Mouse (Mus musculus): ENCODE data around the gene Ccdc177.
"Not testable (repeated sequence)": the region's sequence is repeated elsewhere in the genome, so short reads cannot be mapped to it uniquely, and the experiment has no call there.

Ccdc177 gene

GRCm38 (mm10) chr12:80760396-80760801 lies at the start of gene Ccdc177:
Ccdc177 (minus strand) TSS chr12:80760687.
- peak; percentile 87 for DNase-seq (ENCODE audit: low read depth)

- DNase-seq (ENCODE audit: low read depth): no peak
Observed at GRCm38 (mm10) chr12:80810005-80810404, 49.5 kb upstream of the Ccdc177 start.

- no peak for DNase-seq (ENCODE audit: low read depth)
Observed at GRCm38 (mm10) chr12:80807451-80808085, 47.1 kb upstream of the Ccdc177 start.

DNA sequence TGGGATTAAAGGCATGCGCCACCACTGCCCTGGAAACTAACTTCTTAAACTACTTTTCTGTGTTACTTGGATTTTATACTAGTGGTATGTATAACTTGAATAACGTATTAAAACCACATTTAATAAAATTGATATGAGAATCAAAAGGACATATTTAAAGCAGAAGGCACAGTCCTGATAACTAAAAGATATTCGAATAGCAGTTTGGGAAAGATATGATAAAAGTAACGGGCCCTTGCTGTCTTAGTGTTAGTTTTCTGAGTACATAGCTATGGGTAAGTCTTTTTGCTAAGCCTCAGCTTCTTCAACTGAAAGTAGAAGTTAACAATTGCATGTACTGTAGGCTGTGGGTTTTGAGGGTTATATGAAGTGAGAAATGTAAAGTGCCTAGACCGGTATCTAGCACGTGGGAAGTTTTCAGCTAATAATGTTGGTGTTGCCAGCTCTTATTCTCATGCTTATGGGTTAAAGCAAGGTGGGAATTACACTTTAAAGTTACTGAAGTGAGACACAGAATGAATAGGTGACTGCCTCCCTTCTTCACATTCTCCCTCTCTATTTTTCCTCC lies 44.5 kb upstream of the Ccdc177 start:
- no peak for DNase-seq (ENCODE audit: low read depth)

DNA sequence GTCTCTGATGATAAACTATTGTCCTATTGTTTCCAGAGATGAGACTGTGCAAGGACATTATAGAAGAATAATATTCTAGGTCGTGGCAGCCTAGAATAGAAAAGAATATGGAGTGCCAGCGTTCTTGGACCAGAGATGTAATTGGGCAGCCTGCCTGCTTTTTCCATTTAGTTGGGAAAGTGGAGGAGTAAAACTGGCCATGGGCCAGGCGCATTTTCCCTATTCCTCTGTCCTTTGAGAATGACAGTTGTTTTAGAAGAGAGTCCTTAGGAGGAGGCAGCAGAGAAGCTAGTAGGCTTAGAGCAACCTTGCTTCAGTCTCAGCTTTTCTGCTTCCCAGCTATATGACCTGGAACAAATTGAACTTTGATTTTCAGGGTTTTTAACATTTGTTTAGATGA lies 43.4 kb upstream of the Ccdc177 start:
- DNase-seq (ENCODE audit: low read depth): no peak

DNA sequence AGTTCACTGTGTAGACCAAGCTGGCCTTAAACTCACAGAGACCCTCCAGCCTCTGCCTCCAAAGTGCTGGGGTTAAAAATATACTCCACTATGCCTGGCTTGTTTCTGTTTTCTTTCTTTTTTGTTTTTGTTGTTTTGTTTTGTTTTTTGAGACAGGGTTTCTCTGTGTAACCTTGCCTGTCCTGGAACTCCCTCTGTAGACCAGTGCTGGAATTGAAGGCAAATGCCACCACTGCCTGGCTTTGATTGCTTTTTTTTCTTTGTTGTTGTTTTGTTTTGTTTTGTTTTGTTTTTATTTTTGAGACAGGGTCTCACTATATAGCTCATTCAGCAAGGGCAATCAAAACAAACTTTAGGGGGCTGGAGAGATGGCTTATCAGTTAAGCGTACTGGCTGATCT lies 41.0 kb upstream of the Ccdc177 start:
- peak; percentile 46 for DNase-seq (ENCODE audit: low read depth)

GRCm38 (mm10) chr12:80800156-80800555 lies 39.7 kb upstream of the Ccdc177 start:
- DNase-seq (ENCODE audit: low read depth): no peak

GRCm38 (mm10) chr12:80798271-80798670 lies 37.8 kb upstream of the Ccdc177 start:
- DNase-seq (ENCODE audit: low read depth): no peak

DNA sequence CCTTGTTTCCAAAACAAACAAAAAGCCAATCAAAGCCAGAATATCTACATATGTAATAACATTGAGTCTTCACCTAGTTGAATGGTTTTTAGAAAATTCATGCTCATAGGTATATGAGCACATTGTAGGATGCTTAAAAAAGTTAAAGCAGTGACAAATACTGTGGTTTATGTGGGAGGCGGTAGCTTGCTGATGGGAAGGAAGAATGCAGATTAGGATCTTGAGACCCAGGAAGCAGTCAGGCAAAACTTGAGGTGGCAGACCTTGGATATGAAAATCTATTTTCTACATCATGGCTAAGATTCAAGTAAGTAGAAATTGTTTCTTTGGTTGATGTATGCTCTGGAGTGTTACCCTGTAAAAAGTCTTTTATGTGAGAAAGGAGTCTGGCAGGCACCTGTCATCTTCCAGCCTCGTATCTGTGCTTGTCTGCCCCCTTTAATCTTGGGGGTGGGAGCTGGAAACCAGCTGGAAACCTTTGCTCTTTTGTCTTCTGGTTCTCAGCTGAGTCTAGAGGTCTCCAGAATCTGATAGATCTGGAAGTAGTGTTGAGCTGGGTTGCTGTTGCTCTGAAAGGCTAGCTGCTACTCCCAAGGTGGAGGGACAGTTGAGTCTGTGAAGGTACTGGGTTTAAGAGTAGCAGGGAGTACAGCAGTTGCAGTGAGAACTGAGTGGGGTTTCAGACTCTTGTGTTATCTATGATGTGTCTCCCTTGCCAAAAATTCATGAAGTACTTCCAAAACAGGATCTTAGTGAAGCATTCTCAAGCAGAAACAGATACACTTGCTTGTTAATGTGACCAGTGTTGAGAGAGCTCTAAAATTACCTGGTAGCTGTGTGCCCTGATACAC lies 34.7 kb upstream of the Ccdc177 start:
- DNase-seq (ENCODE audit: low read depth): peak; percentile 67

DNA sequence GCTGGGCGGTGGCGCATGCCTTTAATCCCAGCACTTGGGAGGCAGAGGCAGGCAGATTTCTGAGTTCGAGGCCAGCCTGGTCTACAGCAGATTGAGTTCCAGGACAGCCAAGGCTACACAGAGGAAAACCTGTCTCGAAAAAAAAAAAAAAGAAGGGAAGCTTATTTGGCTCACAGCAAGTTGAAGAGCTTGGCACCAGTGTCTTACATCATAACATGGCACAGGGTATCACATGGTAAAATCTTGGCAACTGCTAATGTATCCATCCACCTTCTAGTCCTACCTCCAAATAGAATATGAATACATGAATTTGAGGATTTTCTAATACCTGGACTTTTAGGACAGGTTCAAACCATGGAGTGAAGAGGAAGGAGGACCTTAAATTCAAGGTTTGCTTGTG lies 34.0 kb upstream of the Ccdc177 start:
- DNase-seq (ENCODE audit: low read depth): no peak

GRCm38 (mm10) chr12:80793535-80793934 lies 33.0 kb upstream of the Ccdc177 start:
- DNase-seq (ENCODE audit: low read depth): no peak

DNA sequence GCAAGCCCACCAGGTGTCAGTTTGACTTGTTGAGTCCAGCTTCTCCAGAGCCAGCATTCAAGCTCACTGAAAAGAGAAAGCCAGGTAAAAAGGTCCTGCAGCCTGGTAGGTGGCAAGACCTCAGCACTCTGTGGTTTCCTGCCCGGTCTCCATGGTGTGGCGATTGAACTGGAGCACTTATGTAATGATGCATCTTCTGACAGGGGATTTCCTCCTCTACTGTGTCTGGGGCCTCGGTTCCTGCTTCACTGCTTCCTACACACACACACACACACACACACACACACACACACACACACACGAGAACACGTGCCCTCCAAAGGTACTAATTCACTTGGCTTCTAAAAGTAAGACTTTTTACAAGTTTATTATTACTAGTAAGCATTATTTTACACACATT lies 32.4 kb upstream of the Ccdc177 start:
- peak; percentile 89 for DNase-seq (ENCODE audit: low read depth)

- peak; percentile 53 for DNase-seq (ENCODE audit: low read depth)
Observed at GRCm38 (mm10) chr12:80791571-80792444, 31.3 kb upstream of the Ccdc177 start.

- DNase-seq (ENCODE audit: low read depth): peak; percentile 87
Observed at GRCm38 (mm10) chr12:80790700-80791570, 30.4 kb upstream of the Ccdc177 start.

DNA sequence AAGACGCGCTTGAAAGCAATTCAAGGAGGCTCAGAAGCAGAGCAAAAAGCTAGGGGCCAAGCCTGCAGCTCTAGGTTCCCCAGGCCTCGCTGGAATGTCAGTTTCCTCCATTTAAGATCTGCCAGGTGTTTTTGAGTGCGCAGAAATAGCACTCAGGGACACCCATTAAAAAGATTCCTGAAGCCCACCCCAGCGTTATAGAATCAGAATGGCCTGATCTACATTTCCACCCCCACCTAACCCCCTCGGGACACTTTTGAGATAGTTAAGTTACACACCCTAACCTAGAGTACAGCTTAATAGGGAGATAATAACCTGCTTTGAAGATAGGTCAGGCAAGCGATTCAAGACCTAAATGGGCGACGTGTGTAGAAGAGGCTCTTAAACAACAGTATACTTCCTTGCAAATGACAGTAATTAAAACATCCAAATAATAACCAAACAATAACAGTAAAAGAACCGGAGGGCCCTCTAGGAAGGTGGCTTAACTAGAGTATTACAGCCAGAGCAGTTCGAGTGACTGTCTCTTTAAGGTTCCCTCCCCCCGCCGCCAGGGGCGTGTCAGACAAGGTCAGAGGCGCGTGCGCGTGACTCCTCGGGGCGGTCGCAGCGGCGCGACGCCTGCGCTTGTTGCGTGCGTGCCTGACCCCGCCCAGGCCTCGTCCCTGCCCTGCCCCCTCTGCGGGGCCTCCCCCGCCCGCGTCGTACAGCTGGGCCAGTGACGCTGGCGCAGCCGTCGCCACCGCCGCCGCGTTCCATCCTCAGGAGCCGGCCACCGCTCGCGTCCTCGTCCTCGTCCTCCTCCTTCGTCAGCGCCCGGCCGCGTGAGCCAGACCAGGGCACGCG lies 29.6 kb upstream of the Ccdc177 start, which contains the start of gene Susd6:
Susd6 (plus strand) TSS at position 662 of the 846 bp plus-strand sequence.
- DNase-seq (ENCODE audit: low read depth): peak; percentile 99

DNA sequence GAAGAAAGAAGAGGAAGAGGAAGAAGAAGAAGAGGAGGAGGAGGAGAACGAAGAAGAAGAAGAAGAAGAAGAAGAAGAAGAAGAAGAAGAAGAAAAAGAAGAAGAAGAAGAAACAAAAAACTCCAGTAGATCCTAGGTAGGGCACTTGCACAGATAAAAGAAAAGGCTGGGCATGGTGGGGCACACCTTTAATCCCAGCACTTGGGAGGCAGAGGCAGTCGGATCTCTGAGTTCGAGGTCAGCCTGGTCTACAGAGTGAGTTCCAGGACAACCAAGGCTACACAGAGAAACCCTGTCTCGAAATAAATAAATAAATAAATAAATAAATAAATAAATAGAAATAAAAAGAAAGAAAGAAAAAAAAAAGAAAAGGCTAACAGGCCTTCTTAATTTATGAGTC lies 28.8 kb upstream of the Ccdc177 start:
- not testable (repeated sequence) for DNase-seq (ENCODE audit: low read depth)

DNA sequence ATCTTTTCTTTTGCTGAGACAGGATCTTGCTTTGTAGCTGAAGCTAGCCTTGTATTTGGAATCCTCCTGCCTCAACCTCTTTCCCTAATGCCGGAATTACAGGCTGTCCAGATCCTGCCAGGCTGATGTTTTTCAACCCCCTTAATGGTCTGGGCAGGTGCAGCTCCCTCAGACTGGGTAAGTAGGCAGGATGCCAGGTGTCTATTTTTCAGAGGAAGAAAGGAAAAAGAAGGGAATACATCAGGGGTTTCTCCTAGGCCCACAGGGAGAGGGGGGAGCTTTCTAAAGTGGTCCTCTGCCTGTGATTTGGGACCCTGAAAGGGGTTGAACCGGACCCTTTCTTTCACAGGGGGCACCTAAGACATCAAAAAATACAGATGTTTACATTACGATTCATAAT lies 27.7 kb upstream of the Ccdc177 start:
- no peak for DNase-seq (ENCODE audit: low read depth)

DNA sequence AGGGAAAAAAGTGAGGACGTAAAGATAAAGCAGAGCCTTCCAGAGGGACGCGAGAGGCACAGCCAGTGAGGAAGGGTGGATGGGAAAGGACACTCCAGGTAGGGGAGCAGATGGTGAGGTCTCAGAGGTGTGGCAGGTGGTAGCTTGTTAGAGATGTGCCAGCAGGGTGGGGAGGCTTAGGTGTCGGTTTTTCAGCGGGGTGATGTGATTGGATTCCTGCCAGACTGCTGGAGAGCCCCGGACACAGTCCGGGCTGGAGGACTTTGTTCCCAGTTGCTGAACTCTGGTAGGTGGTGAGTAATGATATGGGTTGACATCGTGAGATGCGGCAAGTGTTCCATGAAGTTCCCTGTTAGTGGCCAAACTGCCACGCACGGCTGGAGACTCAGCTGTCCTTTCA lies 27.1 kb upstream of the Ccdc177 start:
- no peak for DNase-seq (ENCODE audit: low read depth)

DNA sequence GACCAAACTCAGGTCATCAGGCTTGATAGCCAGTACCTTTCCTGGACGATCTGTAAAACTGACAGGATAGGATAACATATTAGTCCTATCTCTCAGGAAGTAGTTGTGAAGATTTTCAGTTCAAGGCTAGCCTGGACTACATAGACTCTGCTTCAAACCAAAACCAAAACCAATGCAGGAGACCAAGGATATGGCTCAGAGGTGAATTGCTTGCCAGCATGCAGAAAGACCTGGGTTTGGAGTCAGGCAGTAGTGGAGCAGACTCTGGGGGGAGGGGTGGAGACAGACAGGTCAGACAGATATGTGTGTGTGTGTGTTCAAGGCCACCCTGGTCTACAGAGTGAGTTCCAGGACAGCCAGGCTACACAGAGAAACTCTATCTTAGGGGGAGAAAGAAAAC lies 26.1 kb upstream of the Ccdc177 start:
- no peak for DNase-seq (ENCODE audit: low read depth)

- no peak for DNase-seq (ENCODE audit: low read depth)
Observed at GRCm38 (mm10) chr12:80785597-80785996, 25.1 kb upstream of the Ccdc177 start.
